Mouse (Mus musculus) C2C12 (cell line): Measurements from ENCODE around the gene Syt1.

ENCODE experiments used
- CTCF ChIP-seq: IDR thresholded peaks from one replicate; pipeline ENCODE4 v1.5.1; 2011; ENCODE audit not compliant: control insufficient read depth, insufficient read depth, insufficient read length
- FOSL1 ChIP-seq: IDR thresholded peaks from one replicate; pipeline ENCODE4 v1.8.0; 2011; ENCODE audit warnings: mild to moderate bottlenecking, low read length; ENCODE audit not compliant: poor library complexity, insufficient read depth, severe bottlenecking
- MAX ChIP-seq: IDR thresholded peaks from one replicate; pipeline ENCODE4 v1.6.1; 2011; ENCODE audit warnings: mild to moderate bottlenecking, control low read depth
- MYOD1 ChIP-seq: IDR thresholded peaks from one replicate; pipeline ENCODE4 v1.6.1; 2011; ENCODE audit warnings: low read depth; ENCODE audit not compliant: control insufficient read depth, insufficient read length
- MYOG ChIP-seq: IDR thresholded peaks from one replicate; pipeline ENCODE4 v1.6.1; 2011; ENCODE audit not compliant: control insufficient read depth, insufficient read length; ENCODE audit errors: extremely low read depth
- USF1 ChIP-seq: IDR thresholded peaks from one replicate; pipeline ENCODE4 v1.6.1; 2011; ENCODE audit warnings: low read depth, mild to moderate bottlenecking, control low read depth, moderate library complexity

- TF ChIP-seq CTCF (no peak), FOSL1 (no peak), MAX (no peak), MYOG (no peak), USF1 (no peak), MYOD1 (no peak)
Measured at GRCm38 (mm10) chr10:108649174-108649573, 361.6 kb downstream of the Syt1 start.
